Mouse (Mus musculus): ENCODE data around the gene Ppp6r1. TPM values are rescaled to one million over a fixed set of nuclear protein-coding genes. Genes with fewer than 3 reads are reported as not detected.

Ppp6r1 gene
- polyA plus RNA-seq, 1 experiment from 2014 or later = 10.0 TPM

GRCm38 (mm10) chr7:4674114-4674731, 15.4 kb upstream of the Ppp6r1 start:
- Histone ChIP-seq H3K27ac (replicated peaks) (no peak overlapping the region), H3K9ac (no peak overlapping the region), H3K4me1 (replicated peaks) (no peaks in the 10 kb centered on the region), H3K4me2 (no peak overlapping the region), H3K9me3 (no peaks in the 10 kb centered on the region), H3K4me3 (no peak overlapping the region), H3K36me3 (peaks cover 47% of the 10 kb centered on the region), H3K27me3 (no peaks in the 10 kb centered on the region)
- 93% methylated on average over 12 of the region's 12 CpGs for WGBS
- no peak for ATAC-seq (ENCODE audit: low FRiP score, low read depth)

- no peaks in the 10 kb centered on the region for H3K4me1 ChIP-seq (replicated peaks)
- no peak overlapping the region for H3K4me3 ChIP-seq
- no peak for ATAC-seq (ENCODE audit: low FRiP score, low read depth)
- H3K9ac ChIP-seq = no peak overlapping the region
- no peak overlapping the region for H3K27ac ChIP-seq (replicated peaks)
- H3K36me3 ChIP-seq = peaks cover 49% of the 10 kb centered on the region
- H3K9me3 ChIP-seq = no peaks in the 10 kb centered on the region
- H3K4me2 ChIP-seq = no peak overlapping the region
- H3K27me3 ChIP-seq = no peaks in the 10 kb centered on the region
- WGBS = 74% methylated on average over 4 of the region's 4 CpGs
Measured at GRCm38 (mm10) chr7:4671956-4672355, 13.1 kb upstream of the Ppp6r1 start.

- Histone ChIP-seq H3K9me3 (no peaks in the 10 kb centered on the region), H3K27me3 (no peaks in the 10 kb centered on the region), H3K9ac (no peak overlapping the region), H3K4me2 (no peak overlapping the region), H3K4me1 (replicated peaks) (no peaks in the 10 kb centered on the region), H3K4me3 (no peak overlapping the region), H3K27ac (replicated peaks) (no peak overlapping the region), H3K36me3 (peaks cover 55% of the 10 kb centered on the region)
- 93% methylated on average over 8 of the region's 8 CpGs for WGBS
- no peak for ATAC-seq (ENCODE audit: low FRiP score, low read depth)
Measured at GRCm38 (mm10) chr7:4670655-4671255, 11.9 kb upstream of the Ppp6r1 start.

- no peak overlapping the region for H3K4me3 ChIP-seq
- ATAC-seq (ENCODE audit: low FRiP score, low read depth) = no peak
- whole genome bisulfite sequencing = 97% methylated on average over 9 of the region's 9 CpGs
- H3K27me3 ChIP-seq = no peaks in the 10 kb centered on the region
- no peaks in the 10 kb centered on the region for H3K4me1 ChIP-seq (replicated peaks)
- H3K36me3 ChIP-seq = peaks cover 53% of the 10 kb centered on the region
- no peak overlapping the region for H3K4me2 ChIP-seq
- H3K27ac ChIP-seq (replicated peaks) = no peak overlapping the region
- no peak overlapping the region for H3K9ac ChIP-seq
- H3K9me3 ChIP-seq = no peaks in the 10 kb centered on the region
Measured at GRCm38 (mm10) chr7:4669156-4669555, 10.3 kb upstream of the Ppp6r1 start.

- ATAC-seq (ENCODE audit: low FRiP score, low read depth) = no peak
- Histone ChIP-seq H3K4me1 (replicated peaks) (no peaks in the 10 kb centered on the region), H3K4me2 (no peak overlapping the region), H3K9ac (no peak overlapping the region), H3K36me3 (peaks cover 55% of the 10 kb centered on the region), H3K27me3 (no peaks in the 10 kb centered on the region), H3K4me3 (no peak overlapping the region), H3K9me3 (no peaks in the 10 kb centered on the region), H3K27ac (replicated peaks) (no peak overlapping the region)
- WGBS = 97% methylated on average over 8 of the region's 8 CpGs
Measured at GRCm38 (mm10) chr7:4668506-4668905, 9.7 kb upstream of the Ppp6r1 start.

- H3K27me3 ChIP-seq = no peaks in the 10 kb centered on the region
- H3K4me1 ChIP-seq (replicated peaks) = no peaks in the 10 kb centered on the region
- WGBS = 97% methylated on average over 5 of the region's 5 CpGs
- no peak for ATAC-seq (ENCODE audit: low FRiP score, low read depth)
- no peak overlapping the region for H3K9ac ChIP-seq
- H3K4me2 ChIP-seq = no peak overlapping the region
- H3K9me3 ChIP-seq = no peaks in the 10 kb centered on the region
- H3K36me3 ChIP-seq = peaks cover 57% of the 10 kb centered on the region
- H3K27ac ChIP-seq (replicated peaks) = no peak overlapping the region
- H3K4me3 ChIP-seq = no peak overlapping the region
Measured at GRCm38 (mm10) chr7:4666871-4667270, 8.1 kb upstream of the Ppp6r1 start.

- ATAC-seq (ENCODE audit: low FRiP score, low read depth) = no peak
- peaks cover 16% of the 10 kb centered on the region for H3K4me1 ChIP-seq (replicated peaks)
- no peak overlapping the region for H3K4me2 ChIP-seq
- H3K27me3 ChIP-seq = no peaks in the 10 kb centered on the region
- H3K27ac ChIP-seq (replicated peaks) = no peak overlapping the region
- H3K4me3 ChIP-seq = no peak overlapping the region
- H3K9ac ChIP-seq = no peak overlapping the region
- 97% methylated on average over 2 of the region's 2 CpGs for WGBS
- peaks cover 45% of the 10 kb centered on the region for H3K36me3 ChIP-seq
- H3K9me3 ChIP-seq = no peaks in the 10 kb centered on the region
Measured at GRCm38 (mm10) chr7:4663742-4664141, 4.9 kb upstream of the Ppp6r1 start.

- Histone ChIP-seq H3K9me3 (no peaks in the 10 kb centered on the region), H3K4me2 (no peak overlapping the region), H3K27ac (replicated peaks) (no peak overlapping the region), H3K36me3 (peaks cover 41% of the 10 kb centered on the region), H3K9ac (no peak overlapping the region), H3K4me3 (no peak overlapping the region), H3K27me3 (no peaks in the 10 kb centered on the region), H3K4me1 (replicated peaks) (peaks cover 16% of the 10 kb centered on the region)
- no peak for ATAC-seq (ENCODE audit: low FRiP score, low read depth)
- 75% methylated on average over 8 of the region's 8 CpGs for whole genome bisulfite sequencing
Measured at GRCm38 (mm10) chr7:4663179-4663578, 4.4 kb upstream of the Ppp6r1 start.

GRCm38 (mm10) chr7:4659911-4660443, 1.2 kb upstream of the Ppp6r1 start:
- ATAC-seq (ENCODE audit: low FRiP score, low read depth) = no peak
- 49% methylated on average over 3 of the region's 3 CpGs for WGBS

GRCm38 (mm10) chr7:4658128-4658907, 501 bp downstream of the Ppp6r1 start:
- Histone ChIP-seq H3K27me3 (no peaks in the 10 kb centered on the region), H3K4me3 (peak overlapping the region; percentile 90), H3K9me3 (no peaks in the 10 kb centered on the region), H3K4me2 (peak overlapping the region; percentile 75), H3K4me1 (replicated peaks) (peaks cover 59% of the 10 kb centered on the region), H3K36me3 (peaks cover 10% of the 10 kb centered on the region; the same call in 1 of the 2 replicates), H3K27ac (replicated peaks) (peak overlapping the region; percentile 98), H3K9ac (peak overlapping the region; percentile 98)
- under 1% methylated on average over 68 of the region's 78 CpGs for WGBS
- ATAC-seq (ENCODE audit: low FRiP score, low read depth) = peak; percentile 77

More at GRCm38 (mm10) chr7:4659911-4660443, 1.2 kb upstream of the Ppp6r1 start:
- peaks cover 46% of the 10 kb centered on the region for H3K4me1 ChIP-seq (replicated peaks)
- H3K4me3 ChIP-seq = peak overlapping the region; percentile 90
- peak overlapping the region; percentile 98 for H3K9ac ChIP-seq
- no peaks in the 10 kb centered on the region for H3K9me3 ChIP-seq
- peak overlapping the region; percentile 75 for H3K4me2 ChIP-seq
- H3K27me3 ChIP-seq = no peaks in the 10 kb centered on the region
- peaks cover 17% of the 10 kb centered on the region for H3K36me3 ChIP-seq
- H3K27ac ChIP-seq (replicated peaks) = peak overlapping the region; percentile 98

- Histone ChIP-seq H3K4me1 (replicated peaks) (peaks cover 61% of the 10 kb centered on the region), H3K9me3 (no peaks in the 10 kb centered on the region), H3K27ac (replicated peaks) (peak overlapping the region; percentile 98; the same call in 1 of the 2 replicates), H3K27me3 (no peaks in the 10 kb centered on the region), H3K4me3 (peak overlapping the region; percentile 90), H3K9ac (peak overlapping the region; percentile 98), H3K4me2 (peak overlapping the region; percentile 75), H3K36me3 (peaks cover 11% of the 10 kb centered on the region; the same call in 1 of the 2 replicates)
- ATAC-seq (ENCODE audit: low FRiP score, low read depth) = no peak
- WGBS = 53% methylated on average over 9 of the region's 9 CpGs
Measured at GRCm38 (mm10) chr7:4657521-4658127, 1.2 kb downstream of the Ppp6r1 start.

Data from hindbrain, embryonic 15.5 days (tissue).